Mouse (Mus musculus): Measurements from ENCODE around the gene Gm44503. TPM values are rescaled to one million over a fixed set of nuclear protein-coding genes. Genes with fewer than 3 reads are reported as not detected.
A peak's percentile ranks its signal among the peaks of the same experiment; 100 is the strongest.

Gene Gm44503
- polyA plus RNA-seq, 1 experiment from 2014 or later, result not detected

- H3K9me3 ChIP-seq (replicated peaks; ENCODE audit: control insufficient read depth, low read length), result no peaks in the 10 kb centered on the region
- H3K36me3 ChIP-seq (ENCODE audit: control insufficient read depth, insufficient read depth, low read length), result no peaks in the 10 kb centered on the region
- H3K9ac ChIP-seq (ENCODE audit: low read depth, low read length), result peak within 1 kb of the TSS; percentile 75
- H3K4me3 ChIP-seq (ENCODE audit: low read depth, low read length), result peak within 1 kb of the TSS; percentile 81
- WGBS (ENCODE audit: insufficient replicate concordance), result under 1% methylated on average over 82 of the region's 88 CpGs
- H3K4me2 ChIP-seq, result peak within 1 kb of the TSS; percentile 89
- peak; percentile 99 for ATAC-seq (replicated peaks; ENCODE audit: insufficient number of reproducible peaks, low FRiP score, low TSS enrichment)
- H3K4me1 ChIP-seq (ENCODE audit: control insufficient read depth, insufficient read depth, low read length), result no peaks in the 10 kb centered on the region; the same call in 1 of the 2 replicates
- H3K27me3 ChIP-seq (ENCODE audit: control insufficient read depth, insufficient read depth, low read length), result no peaks in the 10 kb centered on the region
- peak within 1 kb of the TSS; percentile 57; the same call in 1 of the 2 replicates for H3K27ac ChIP-seq (ENCODE audit: low read depth, low read length)
Measured at GRCm38 (mm10) chr9:72985250-72986220, 26.9 kb downstream of the Gm44503 start, which contains the start of the genes Ccpg1os and Ccpg1. TSS of gene Ccpg1os (minus strand) at chr9:72985382. TSS of gene Ccpg1 (plus strand) at chr9:72985429.

- 57% methylated on average over 3 of the region's 3 CpGs for WGBS (ENCODE audit: insufficient replicate concordance)
- H3K9ac ChIP-seq (ENCODE audit: low read depth, low read length), result no peak overlapping the region
- H3K9me3 ChIP-seq (replicated peaks; ENCODE audit: control insufficient read depth, low read length), result no peaks in the 10 kb centered on the region
- H3K4me2 ChIP-seq, result no peak overlapping the region
- no peaks in the 10 kb centered on the region for H3K27me3 ChIP-seq (ENCODE audit: control insufficient read depth, insufficient read depth, low read length)
- H3K4me1 ChIP-seq (ENCODE audit: control insufficient read depth, insufficient read depth, low read length), result no peaks in the 10 kb centered on the region; the same call in 1 of the 2 replicates
- no peak overlapping the region for H3K4me3 ChIP-seq (ENCODE audit: low read depth, low read length)
- no peaks in the 10 kb centered on the region for H3K36me3 ChIP-seq (ENCODE audit: control insufficient read depth, insufficient read depth, low read length)
- no peak for ATAC-seq (replicated peaks; ENCODE audit: insufficient number of reproducible peaks, low FRiP score, low TSS enrichment)
- no peak overlapping the region for H3K27ac ChIP-seq (ENCODE audit: low read depth, low read length)
Measured at GRCm38 (mm10) chr9:72987703-72988102, 29.1 kb downstream of the Gm44503 start.

GRCm38 (mm10) chr9:72988706-72989105, 30.1 kb downstream of the Gm44503 start:
- H3K36me3 ChIP-seq (ENCODE audit: control insufficient read depth, insufficient read depth, low read length), result no peaks in the 10 kb centered on the region
- H3K4me3 ChIP-seq (ENCODE audit: low read depth, low read length), result no peak overlapping the region
- no peak overlapping the region for H3K9ac ChIP-seq (ENCODE audit: low read depth, low read length)
- no peaks in the 10 kb centered on the region; the same call in 1 of the 2 replicates for H3K4me1 ChIP-seq (ENCODE audit: control insufficient read depth, insufficient read depth, low read length)
- no peaks in the 10 kb centered on the region for H3K9me3 ChIP-seq (replicated peaks; ENCODE audit: control insufficient read depth, low read length)
- no peaks in the 10 kb centered on the region for H3K27me3 ChIP-seq (ENCODE audit: control insufficient read depth, insufficient read depth, low read length)
- H3K4me2 ChIP-seq, result no peak overlapping the region
- H3K27ac ChIP-seq (ENCODE audit: low read depth, low read length), result no peak overlapping the region
- 80% methylated on average over 5 of the region's 5 CpGs for WGBS (ENCODE audit: insufficient replicate concordance)
- ATAC-seq (replicated peaks; ENCODE audit: insufficient number of reproducible peaks, low FRiP score, low TSS enrichment), result no peak

GRCm38 (mm10) chr9:72991420-72991819, 32.8 kb downstream of the Gm44503 start:
- H3K27me3 ChIP-seq (ENCODE audit: control insufficient read depth, insufficient read depth, low read length), result no peaks in the 10 kb centered on the region
- ATAC-seq (replicated peaks; ENCODE audit: insufficient number of reproducible peaks, low FRiP score, low TSS enrichment), result no peak
- H3K4me2 ChIP-seq, result no peak overlapping the region
- H3K36me3 ChIP-seq (ENCODE audit: control insufficient read depth, insufficient read depth, low read length), result no peaks in the 10 kb centered on the region
- no peaks in the 10 kb centered on the region for H3K4me1 ChIP-seq (ENCODE audit: control insufficient read depth, insufficient read depth, low read length)
- H3K9me3 ChIP-seq (replicated peaks; ENCODE audit: control insufficient read depth, low read length), result no peaks in the 10 kb centered on the region
- WGBS (ENCODE audit: insufficient replicate concordance), result 98% methylated on average over 2 of the region's 2 CpGs
- H3K4me3 ChIP-seq (ENCODE audit: low read depth, low read length), result no peak overlapping the region
- H3K9ac ChIP-seq (ENCODE audit: low read depth, low read length), result no peak overlapping the region
- no peak overlapping the region for H3K27ac ChIP-seq (ENCODE audit: low read depth, low read length)

GRCm38 (mm10) chr9:72992576-72992975, 33.9 kb downstream of the Gm44503 start:
- H3K4me1 ChIP-seq (ENCODE audit: control insufficient read depth, insufficient read depth, low read length), result no peaks in the 10 kb centered on the region

GRCm38 (mm10) chr9:72996167-72996566, 37.5 kb downstream of the Gm44503 start:
- ATAC-seq (replicated peaks; ENCODE audit: insufficient number of reproducible peaks, low FRiP score, low TSS enrichment), result no peak
- Histone ChIP-seq H3K27me3 (ENCODE audit: control insufficient read depth, insufficient read depth, low read length) (no peaks in the 10 kb centered on the region), H3K4me1 (ENCODE audit: control insufficient read depth, insufficient read depth, low read length) (no peaks in the 10 kb centered on the region)

More at GRCm38 (mm10) chr9:72992576-72992975, 33.9 kb downstream of the Gm44503 start:
- Histone ChIP-seq H3K36me3 (ENCODE audit: control insufficient read depth, insufficient read depth, low read length) (no peaks in the 10 kb centered on the region), H3K27ac (ENCODE audit: low read depth, low read length) (no peak overlapping the region), H3K27me3 (ENCODE audit: control insufficient read depth, insufficient read depth, low read length) (no peaks in the 10 kb centered on the region), H3K9me3 (replicated peaks; ENCODE audit: control insufficient read depth, low read length) (no peaks in the 10 kb centered on the region), H3K4me2 (no peak overlapping the region), H3K4me3 (ENCODE audit: low read depth, low read length) (no peak overlapping the region), H3K9ac (ENCODE audit: low read depth, low read length) (no peak overlapping the region)
- no peak for ATAC-seq (replicated peaks; ENCODE audit: insufficient number of reproducible peaks, low FRiP score, low TSS enrichment)
- 77% methylated on average over 5 of the region's 5 CpGs for WGBS (ENCODE audit: insufficient replicate concordance)

GRCm38 (mm10) chr9:72996806-72997205, 38.2 kb downstream of the Gm44503 start:
- H3K4me3 ChIP-seq (ENCODE audit: low read depth, low read length), result no peak overlapping the region
- H3K27ac ChIP-seq (ENCODE audit: low read depth, low read length), result no peak overlapping the region
- no peaks in the 10 kb centered on the region for H3K27me3 ChIP-seq (ENCODE audit: control insufficient read depth, insufficient read depth, low read length)
- no peak overlapping the region for H3K4me2 ChIP-seq
- no peaks in the 10 kb centered on the region for H3K36me3 ChIP-seq (ENCODE audit: control insufficient read depth, insufficient read depth, low read length)
- H3K4me1 ChIP-seq (ENCODE audit: control insufficient read depth, insufficient read depth, low read length), result no peaks in the 10 kb centered on the region
- WGBS (ENCODE audit: insufficient replicate concordance), result 57% methylated on average over 7 of the region's 7 CpGs
- no peak for ATAC-seq (replicated peaks; ENCODE audit: insufficient number of reproducible peaks, low FRiP score, low TSS enrichment)
- no peaks in the 10 kb centered on the region for H3K9me3 ChIP-seq (replicated peaks; ENCODE audit: control insufficient read depth, low read length)
- no peak overlapping the region for H3K9ac ChIP-seq (ENCODE audit: low read depth, low read length)

More at GRCm38 (mm10) chr9:72996167-72996566, 37.5 kb downstream of the Gm44503 start:
- Histone ChIP-seq H3K9me3 (replicated peaks; ENCODE audit: control insufficient read depth, low read length) (no peaks in the 10 kb centered on the region), H3K4me3 (ENCODE audit: low read depth, low read length) (no peak overlapping the region), H3K36me3 (ENCODE audit: control insufficient read depth, insufficient read depth, low read length) (no peaks in the 10 kb centered on the region), H3K27ac (ENCODE audit: low read depth, low read length) (no peak overlapping the region), H3K4me2 (no peak overlapping the region), H3K9ac (ENCODE audit: low read depth, low read length) (no peak overlapping the region)

GRCm38 (mm10) chr9:73000487-73000886, 41.8 kb downstream of the Gm44503 start:
- Histone ChIP-seq H3K27me3 (ENCODE audit: control insufficient read depth, insufficient read depth, low read length) (no peaks in the 10 kb centered on the region), H3K9ac (ENCODE audit: low read depth, low read length) (no peak overlapping the region), H3K4me3 (ENCODE audit: low read depth, low read length) (no peak overlapping the region), H3K9me3 (replicated peaks; ENCODE audit: control insufficient read depth, low read length) (no peaks in the 10 kb centered on the region), H3K36me3 (ENCODE audit: control insufficient read depth, insufficient read depth, low read length) (no peaks in the 10 kb centered on the region; the same call in 1 of the 2 replicates), H3K27ac (ENCODE audit: low read depth, low read length) (no peak overlapping the region), H3K4me1 (ENCODE audit: control insufficient read depth, insufficient read depth, low read length) (no peaks in the 10 kb centered on the region), H3K4me2 (no peak overlapping the region)
- no peak for ATAC-seq (replicated peaks; ENCODE audit: insufficient number of reproducible peaks, low FRiP score, low TSS enrichment)
- WGBS (ENCODE audit: insufficient replicate concordance), result 58% methylated on average over 2 of the region's 2 CpGs

Measured in heart, embryonic 11.5 days (tissue).